Mouse (Mus musculus): ENCODE data around the gene Tnfrsf1b.

DNA sequence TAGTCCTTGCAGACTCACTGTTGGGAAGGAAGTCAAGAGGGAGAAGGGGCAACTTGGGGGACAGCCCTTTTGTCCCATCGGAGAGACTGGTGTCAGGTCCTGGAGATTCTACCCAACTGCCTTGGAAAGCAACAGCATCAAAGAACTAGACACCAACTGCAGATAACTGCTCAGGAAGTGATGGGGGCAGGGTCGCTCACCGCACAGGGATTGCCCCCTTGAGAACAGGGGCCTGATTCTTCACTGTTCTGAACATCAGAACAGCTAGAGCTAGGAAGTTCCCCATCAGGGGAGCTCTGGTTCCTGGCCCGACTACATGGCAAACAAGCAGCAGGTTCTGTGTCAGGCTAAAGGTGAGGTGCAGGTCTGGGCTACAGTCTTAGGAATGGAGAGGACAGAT lies 19.8 kb upstream of the Tnfrsf1b start:
- TF ChIP-seq CTCF (IDR thresholded peaks at IDR 0.05; ENCODE audit: control insufficient read depth, insufficient read depth, low read length) (no peak), POLR2A (IDR thresholded peaks at IDR 0.05; ENCODE audit: borderline replicate concordance, control insufficient read depth, low read depth, low read length) (no peak)
